Mouse (Mus musculus) heart, postnatal 0 days (tissue): ENCODE measurements at regions not wholly inside any gene's neighbourhood (a gene's known extent, or its start where the extent isn't known, plus 50 kb on each side); places are given as distances from the start of the nearest gene placed in this dataset.

Experiments
- CTCF ChIP-seq: IDR thresholded peaks from 2 replicates; pipeline ENCODE4 v1.5.1; 2016; ENCODE audit warnings: antibody characterized with exemption, control low read depth, low read depth
- EP300 ChIP-seq: IDR thresholded peaks from 2 replicates; pipeline ENCODE4 v1.6.1; 2016; ENCODE audit warnings: antibody characterized with exemption, low read depth

DNA sequence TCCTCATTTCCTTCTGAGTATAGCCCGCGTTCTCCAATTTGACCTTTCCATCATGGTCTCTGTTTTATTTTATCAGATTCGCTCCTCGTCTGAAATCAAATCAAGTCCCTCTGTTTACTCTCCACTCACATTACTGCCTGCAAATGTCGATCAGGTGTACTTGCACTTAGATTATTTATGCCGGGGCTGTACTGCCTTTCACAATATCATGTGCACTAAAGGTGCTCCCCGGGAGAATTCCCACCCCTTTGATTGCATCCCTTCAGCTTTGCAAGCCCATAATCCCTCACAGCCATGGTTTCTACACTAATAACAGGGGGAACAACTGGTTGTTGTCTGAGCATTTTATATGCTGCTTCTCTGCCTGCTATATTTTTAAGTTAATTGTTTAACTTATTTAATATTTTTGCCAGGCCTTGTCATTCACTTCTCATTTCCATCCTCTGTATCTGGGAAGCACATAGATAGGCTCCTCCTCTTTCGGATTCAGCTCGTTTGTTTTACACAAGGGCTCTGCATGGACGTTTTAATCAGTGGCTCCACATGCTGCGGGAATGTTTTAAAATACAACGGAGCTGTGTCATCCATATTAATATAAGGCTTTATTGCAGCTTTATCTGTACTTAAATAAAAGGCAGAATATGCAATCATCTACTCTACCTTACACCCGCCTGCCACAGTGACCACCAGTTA is 938.8 kb downstream of the Sorcs1 start:
- TF ChIP-seq CTCF, result no peak
- no peak for TF ChIP-seq EP300
